Mouse (Mus musculus): ENCODE measurements around the gene Hoxa6. TPM values are rescaled to one million over a fixed set of nuclear protein-coding genes. Genes with fewer than 3 reads are reported as not detected.

The Hoxa6 gene
- polyA plus RNA-seq, 1 experiment from 2014 or later: not detected

DNA sequence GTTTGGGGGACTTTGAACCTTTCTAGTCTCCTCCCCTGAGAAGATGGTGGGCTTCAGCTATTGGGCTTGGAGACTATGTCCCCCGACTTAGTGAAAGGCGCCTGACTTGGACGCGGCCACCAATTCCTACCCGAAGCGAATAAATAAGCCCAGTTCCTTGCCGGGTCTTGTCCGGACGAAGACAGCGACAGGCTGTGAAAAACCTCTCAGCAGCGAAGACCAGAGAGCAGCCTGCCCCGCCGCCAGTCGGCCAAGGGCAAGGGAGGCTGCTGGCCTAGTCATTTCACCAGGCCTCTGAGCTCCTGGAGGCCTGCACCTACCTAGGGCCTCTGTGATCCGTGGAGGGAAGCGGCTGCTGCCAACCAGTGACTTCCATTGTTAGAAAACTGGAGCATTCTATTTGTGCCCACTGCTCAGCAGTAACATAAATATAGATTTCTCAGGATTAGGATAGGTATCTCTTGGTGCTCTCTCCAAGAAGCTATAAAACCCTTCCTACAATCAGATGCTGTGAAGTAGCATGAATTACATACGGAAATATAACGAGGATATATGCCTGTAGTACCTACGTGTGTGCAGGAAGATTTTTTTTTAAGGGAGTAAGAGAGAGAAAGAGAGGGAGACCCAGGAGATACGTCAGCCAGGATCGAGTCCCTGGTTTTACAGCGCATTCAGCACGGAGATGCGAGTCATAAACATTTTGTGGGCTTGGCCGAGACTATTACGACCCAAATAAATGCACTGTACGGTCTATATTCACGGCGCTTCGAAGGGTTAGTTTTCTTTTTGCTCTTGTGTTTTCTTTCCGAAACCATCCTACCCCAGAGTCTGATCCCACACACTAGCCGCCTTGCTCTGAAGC, 11.7 kb upstream of the Hoxa6 start:
- Histone ChIP-seq H3K4me1 (peaks cover 26% of the 10 kb centered on the region), H3K36me3 (replicated peaks) (no peaks in the 10 kb centered on the region), H3K27me3 (ENCODE audit: poor library complexity, severe bottlenecking) (peaks cover 100% of the 10 kb centered on the region), H3K27ac (no peak overlapping the region), H3K9me3 (no peaks in the 10 kb centered on the region), H3K4me3 (no peak overlapping the region)
- 10% methylated on average over 32 of the region's 32 CpGs for WGBS
- no peak for DNase-seq (ENCODE audit: extremely low spot score, low spot score)

DNA sequence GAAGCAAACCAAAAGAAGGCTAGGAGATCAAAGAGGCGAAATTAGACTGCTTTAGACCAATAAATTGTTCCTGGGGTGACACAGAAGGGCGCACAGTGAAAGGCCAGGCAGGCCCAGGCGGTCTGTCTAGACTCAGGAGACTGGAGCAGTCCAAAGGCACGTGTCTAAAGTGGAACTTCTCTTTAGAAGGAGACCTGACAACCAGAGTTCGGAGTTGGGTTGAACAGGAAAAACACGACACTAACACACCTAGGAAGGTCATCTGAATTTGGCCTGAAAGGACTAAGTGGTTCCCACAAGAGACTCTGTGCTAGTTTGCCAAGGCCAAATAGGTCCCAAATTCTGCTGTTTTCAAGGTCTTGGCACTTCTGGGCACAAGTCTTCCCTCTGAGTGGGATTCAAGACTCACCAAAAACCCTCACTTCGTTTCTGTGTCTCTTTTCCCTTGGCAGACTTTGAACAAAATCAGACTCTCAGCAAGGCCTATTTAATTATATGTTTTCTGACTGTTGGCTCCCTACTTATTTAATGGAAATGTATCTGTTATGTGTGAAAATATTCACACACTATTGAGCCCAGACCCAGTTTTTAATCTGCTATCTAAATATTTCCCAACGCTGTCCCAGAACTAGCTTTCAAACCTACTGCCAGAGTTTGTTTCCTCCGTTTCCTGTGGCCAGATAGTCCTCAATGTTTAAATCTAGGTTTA, 10.9 kb upstream of the Hoxa6 start:
- Histone ChIP-seq H3K27me3 (ENCODE audit: poor library complexity, severe bottlenecking) (peaks cover 100% of the 10 kb centered on the region), H3K9me3 (no peaks in the 10 kb centered on the region), H3K36me3 (replicated peaks) (no peaks in the 10 kb centered on the region), H3K4me1 (peaks cover 26% of the 10 kb centered on the region), H3K27ac (no peak overlapping the region), H3K4me3 (no peak overlapping the region)
- 19% methylated on average over 9 of the region's 9 CpGs for WGBS
- no peak for DNase-seq (ENCODE audit: extremely low spot score, low spot score)

DNA sequence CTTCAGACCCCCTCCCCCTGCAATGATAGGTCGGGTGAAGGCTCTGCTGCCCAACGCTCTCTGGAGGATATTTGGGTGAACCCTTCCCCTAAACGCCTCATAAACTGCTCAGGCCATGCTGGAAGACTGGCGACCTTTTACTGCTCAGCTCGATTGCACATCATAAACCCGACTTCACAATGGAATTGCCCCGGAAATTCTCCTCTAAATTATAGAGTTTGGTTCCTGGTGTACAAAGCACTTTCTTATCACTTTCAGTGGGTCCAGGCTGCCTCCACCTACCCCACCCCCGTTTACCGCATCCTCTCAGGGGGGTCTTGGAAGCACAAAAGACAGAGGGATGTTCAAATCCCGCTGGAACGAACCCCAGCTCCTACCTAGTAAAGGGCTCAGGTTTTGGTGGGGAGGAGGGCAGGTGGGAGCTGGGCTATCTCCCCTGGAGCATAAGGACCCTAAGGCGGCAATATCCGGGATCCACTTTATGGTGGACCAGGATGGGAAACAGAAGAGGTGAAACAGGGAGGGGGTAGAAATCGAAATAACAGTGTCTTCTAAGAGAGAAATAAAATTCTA, 10.2 kb upstream of the Hoxa6 start:
- Histone ChIP-seq H3K9me3 (no peaks in the 10 kb centered on the region), H3K27ac (no peak overlapping the region), H3K4me1 (peaks cover 26% of the 10 kb centered on the region), H3K36me3 (replicated peaks) (no peaks in the 10 kb centered on the region), H3K27me3 (ENCODE audit: poor library complexity, severe bottlenecking) (peaks cover 100% of the 10 kb centered on the region), H3K4me3 (no peak overlapping the region)
- 5% methylated on average over 14 of the region's 14 CpGs for WGBS
- no peak for DNase-seq (ENCODE audit: extremely low spot score, low spot score)

DNA sequence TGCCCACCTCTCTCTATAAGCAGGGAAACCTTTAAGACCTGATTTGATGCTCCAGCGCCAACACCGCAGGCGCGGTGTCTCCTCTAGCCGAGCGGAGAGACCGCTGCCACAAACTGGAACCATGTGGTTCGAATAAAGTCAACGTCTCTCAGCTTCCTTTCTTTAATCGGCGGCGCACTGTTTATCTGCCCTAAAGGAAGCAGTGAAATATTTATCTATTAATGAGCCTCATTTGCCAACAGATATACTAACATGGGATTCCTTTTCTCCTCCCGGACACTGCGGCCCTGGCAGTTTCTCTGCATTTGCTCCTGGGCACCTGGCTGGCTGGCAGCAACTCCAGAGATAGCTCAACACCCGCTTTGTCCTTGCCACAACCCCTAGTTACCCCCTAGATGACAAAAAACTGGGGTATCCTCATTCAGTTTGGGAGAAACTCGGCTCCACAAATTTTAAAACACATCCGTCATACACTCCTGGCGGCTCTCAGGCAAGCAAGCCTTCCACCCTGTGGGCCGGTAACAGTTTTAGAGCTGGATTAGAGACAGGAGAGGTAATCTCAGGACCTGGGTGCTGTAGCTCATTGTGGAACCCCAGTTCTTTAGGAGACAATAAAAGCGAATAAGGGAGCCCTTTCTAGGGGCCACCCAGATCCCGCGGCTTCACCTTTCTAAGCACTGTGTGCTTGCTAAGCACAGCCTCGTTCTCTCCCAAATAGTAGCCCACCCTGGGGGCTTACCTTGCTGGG, 9.5 kb upstream of the Hoxa6 start:
- Histone ChIP-seq H3K36me3 (replicated peaks) (no peaks in the 10 kb centered on the region), H3K4me3 (peak overlapping the region; percentile 42), H3K27me3 (ENCODE audit: poor library complexity, severe bottlenecking) (peaks cover 100% of the 10 kb centered on the region), H3K9me3 (no peaks in the 10 kb centered on the region), H3K4me1 (peaks cover 27% of the 10 kb centered on the region), H3K27ac (no peak overlapping the region)
- 3% methylated on average over 23 of the region's 23 CpGs for WGBS
- no peak for DNase-seq (ENCODE audit: extremely low spot score, low spot score)

DNA sequence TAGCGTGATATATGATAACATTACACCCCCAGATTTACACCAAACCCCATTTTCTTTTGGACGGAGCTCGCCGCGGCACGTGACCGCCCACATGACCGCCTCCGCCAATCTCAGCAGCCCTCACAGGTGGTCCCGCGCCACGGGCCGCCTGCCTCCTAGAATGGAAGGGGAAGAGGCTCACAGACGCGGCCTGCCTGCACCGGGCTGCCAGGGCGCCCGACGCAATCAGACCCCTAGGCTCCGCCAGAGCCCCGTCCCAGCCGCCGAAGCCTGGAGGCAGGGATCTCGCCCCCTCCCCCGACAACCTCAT, 8.9 kb upstream of the Hoxa6 start:
- DNase-seq (ENCODE audit: extremely low spot score, low spot score): peak; percentile 76
- peaks cover 100% of the 10 kb centered on the region for H3K27me3 ChIP-seq (ENCODE audit: poor library complexity, severe bottlenecking)
- peak overlapping the region; percentile 42 for H3K4me3 ChIP-seq
- H3K9me3 ChIP-seq: no peaks in the 10 kb centered on the region
- H3K36me3 ChIP-seq (replicated peaks): no peaks in the 10 kb centered on the region
- no peak overlapping the region for H3K27ac ChIP-seq
- WGBS: under 1% methylated on average over 25 of the region's 25 CpGs
- peaks cover 30% of the 10 kb centered on the region for H3K4me1 ChIP-seq

DNA sequence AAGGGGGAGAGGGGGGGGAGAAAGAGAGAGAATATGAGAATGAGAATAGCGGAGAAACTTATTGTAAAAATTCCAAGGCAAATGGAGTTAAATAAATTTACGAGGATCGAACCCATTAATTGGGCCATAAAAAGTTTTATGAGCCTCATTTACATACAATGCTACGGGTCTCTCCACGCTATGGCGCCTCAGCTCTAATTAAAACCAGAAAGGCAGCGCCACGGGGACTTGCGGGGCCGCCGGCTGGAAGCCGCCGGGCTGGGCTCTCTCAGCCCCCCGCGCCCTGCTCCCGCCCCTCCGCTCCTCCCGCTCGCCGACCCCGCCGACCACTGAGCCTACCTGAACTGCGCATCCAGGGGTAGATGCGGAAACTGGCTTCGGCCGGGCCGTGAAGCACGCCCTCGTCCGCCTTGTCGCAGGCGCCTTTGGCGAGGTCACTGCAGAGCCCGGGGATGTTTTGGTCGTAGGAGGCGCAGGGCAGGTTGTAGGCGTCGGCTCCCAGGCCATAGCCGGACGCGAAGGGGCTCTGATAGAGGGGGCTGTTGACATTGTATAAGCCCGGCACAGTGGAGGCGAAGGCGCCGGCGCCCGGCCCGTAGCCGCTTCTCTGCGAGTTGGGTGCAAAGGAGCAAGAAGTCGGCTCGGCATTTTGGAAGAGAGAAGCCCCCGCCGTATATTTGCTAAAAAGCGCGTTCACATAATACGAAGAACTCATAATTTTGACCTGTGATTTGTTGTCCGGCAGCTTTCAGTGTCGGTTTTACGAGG, 8.4 kb upstream of the Hoxa6 start:
- no peak for DNase-seq (ENCODE audit: extremely low spot score, low spot score)
- Histone ChIP-seq H3K27me3 (ENCODE audit: poor library complexity, severe bottlenecking) (peaks cover 100% of the 10 kb centered on the region), H3K4me3 (peak overlapping the region; percentile 42), H3K9me3 (no peaks in the 10 kb centered on the region), H3K27ac (no peak overlapping the region), H3K4me1 (peaks cover 28% of the 10 kb centered on the region), H3K36me3 (replicated peaks) (no peaks in the 10 kb centered on the region)
- WGBS: 2% methylated on average over 60 of the region's 60 CpGs

DNA sequence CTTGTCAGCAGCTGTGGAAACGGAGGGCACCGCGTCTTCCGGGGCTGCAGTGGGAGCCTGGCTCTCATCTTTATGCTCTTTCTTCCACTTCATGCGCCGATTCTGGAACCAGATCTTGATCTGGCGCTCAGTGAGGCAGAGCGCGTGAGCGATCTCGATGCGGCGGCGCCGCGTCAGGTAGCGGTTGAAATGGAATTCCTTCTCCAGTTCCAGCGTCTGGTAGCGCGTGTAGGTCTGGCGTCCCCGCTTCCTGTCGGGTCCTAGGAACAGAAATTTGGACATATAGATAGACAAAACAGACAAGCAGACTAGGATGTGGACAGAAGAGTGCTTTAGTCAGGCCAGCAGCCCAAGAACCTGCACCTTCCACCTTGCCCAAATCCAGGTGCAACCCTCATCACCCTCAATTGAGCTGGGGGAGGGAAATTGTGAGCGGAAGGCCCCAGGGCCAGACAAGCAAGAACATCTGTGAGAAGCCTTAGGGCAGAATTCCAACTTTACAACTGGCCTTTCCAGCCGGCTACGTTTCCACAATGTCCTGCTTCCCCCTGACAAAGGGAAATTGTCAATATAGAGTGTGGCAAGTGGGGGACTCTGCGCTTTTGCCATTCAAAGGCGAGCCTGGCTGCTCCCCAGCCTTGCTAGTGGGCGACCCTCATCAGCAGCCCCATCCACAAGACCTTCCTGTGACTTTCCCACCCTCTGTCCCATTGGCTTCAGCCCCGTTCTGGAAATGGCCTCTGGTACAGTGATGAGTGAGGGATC, 7.4 kb upstream of the Hoxa6 start:
- Histone ChIP-seq H3K4me3 (no peak overlapping the region), H3K36me3 (replicated peaks) (no peaks in the 10 kb centered on the region), H3K27me3 (ENCODE audit: poor library complexity, severe bottlenecking) (peaks cover 100% of the 10 kb centered on the region), H3K4me1 (peaks cover 26% of the 10 kb centered on the region), H3K27ac (no peak overlapping the region), H3K9me3 (no peaks in the 10 kb centered on the region)
- 2% methylated on average over 30 of the region's 30 CpGs for WGBS
- no peak for DNase-seq (ENCODE audit: extremely low spot score, low spot score)

DNA sequence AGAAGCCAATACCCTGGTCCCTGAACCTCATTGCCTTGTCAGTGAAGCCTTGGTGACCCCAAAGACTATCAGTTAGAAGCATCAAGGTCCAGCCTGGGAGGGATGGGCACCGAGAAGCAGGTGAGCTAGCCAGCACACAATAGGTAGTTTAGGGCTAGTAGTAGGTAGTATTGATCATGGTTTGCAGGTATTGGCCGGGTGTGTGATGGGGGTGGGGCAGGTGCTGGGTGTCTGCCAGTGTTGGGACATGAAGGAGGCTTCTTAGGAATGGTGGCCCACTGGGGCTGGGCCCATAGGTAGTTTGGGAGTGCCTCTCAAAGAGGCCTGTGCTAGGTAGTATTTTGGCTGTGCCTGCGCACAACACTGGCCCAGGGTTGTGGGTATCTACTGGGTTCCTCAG, 6.5 kb upstream of the Hoxa6 start:
- no peak overlapping the region for H3K27ac ChIP-seq
- WGBS: 14% methylated on average over 3 of the region's 3 CpGs
- H3K9me3 ChIP-seq: no peaks in the 10 kb centered on the region
- no peaks in the 10 kb centered on the region for H3K36me3 ChIP-seq (replicated peaks)
- no peak overlapping the region for H3K4me3 ChIP-seq
- H3K4me1 ChIP-seq: peaks cover 26% of the 10 kb centered on the region
- DNase-seq (ENCODE audit: extremely low spot score, low spot score): no peak
- peaks cover 100% of the 10 kb centered on the region for H3K27me3 ChIP-seq (ENCODE audit: poor library complexity, severe bottlenecking)

DNA sequence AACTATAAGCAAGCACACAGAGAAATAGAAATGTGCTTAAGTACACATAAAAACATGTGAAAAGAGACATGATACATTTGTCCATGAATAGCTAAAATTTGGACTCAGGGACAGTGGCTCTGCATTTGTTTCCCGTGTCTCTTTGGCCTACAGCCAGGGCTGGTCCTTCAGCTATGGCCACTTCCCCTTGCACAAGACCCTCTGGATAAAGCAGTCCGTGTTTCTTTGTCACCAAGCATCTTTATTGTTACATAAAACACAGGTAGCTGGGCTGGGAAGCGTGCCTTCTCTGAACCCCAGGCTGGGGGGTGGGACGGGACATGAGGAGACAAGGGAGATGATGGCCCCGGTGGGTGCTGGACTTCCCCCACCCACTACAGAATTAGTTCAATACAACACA, 5.7 kb upstream of the Hoxa6 start:
- Histone ChIP-seq H3K36me3 (replicated peaks) (no peaks in the 10 kb centered on the region), H3K4me1 (peaks cover 26% of the 10 kb centered on the region), H3K4me3 (no peak overlapping the region), H3K27ac (no peak overlapping the region), H3K27me3 (ENCODE audit: poor library complexity, severe bottlenecking) (peaks cover 100% of the 10 kb centered on the region), H3K9me3 (no peaks in the 10 kb centered on the region)
- DNase-seq (ENCODE audit: extremely low spot score, low spot score): no peak
- 10% methylated on average over 5 of the region's 5 CpGs for WGBS

DNA sequence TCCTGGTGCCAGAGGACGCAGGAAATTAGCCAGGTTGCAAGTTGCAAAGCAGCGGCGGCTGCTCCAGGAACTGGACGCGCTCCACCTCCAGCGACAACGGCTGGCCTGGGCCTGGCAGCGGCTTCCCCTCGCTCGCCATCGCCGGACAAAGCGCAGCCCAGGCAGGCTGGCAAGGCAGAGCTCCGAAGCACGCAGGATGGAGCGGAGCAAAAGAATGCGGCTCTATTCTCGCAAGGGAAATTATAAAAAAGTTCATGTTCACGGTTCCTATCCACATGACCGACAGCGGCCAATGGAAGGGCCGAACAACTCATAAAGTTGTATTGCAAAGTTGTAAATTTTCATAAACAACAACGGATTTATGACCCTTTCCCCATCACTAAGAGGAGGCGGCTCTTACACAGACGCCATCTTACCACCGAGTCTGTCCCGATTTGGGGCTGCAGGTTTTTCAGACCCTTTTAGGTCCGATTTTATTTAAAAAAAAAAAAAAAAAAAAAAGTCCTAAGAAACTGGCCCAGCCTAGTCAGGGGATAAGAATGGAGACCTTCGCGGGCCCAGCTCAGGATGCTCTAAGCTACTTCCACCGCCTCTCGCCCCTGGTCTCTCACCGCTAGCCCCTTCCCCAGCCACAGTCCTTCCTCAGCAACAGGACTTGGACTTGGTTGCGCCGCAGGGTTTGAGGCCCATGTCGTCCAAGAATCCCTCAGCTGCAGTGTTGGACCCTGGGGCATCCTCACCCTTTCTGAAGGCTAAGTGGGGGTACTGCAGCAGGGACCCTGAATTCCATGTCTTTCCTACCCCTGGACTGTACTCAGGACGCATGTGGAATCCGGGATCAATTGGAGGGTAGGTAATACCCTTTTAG, 4.8 kb upstream of the Hoxa6 start, which contains the start of the genes Hoxa3 and Gm28308:
TSS of gene Hoxa3 (minus strand) at position 218 of the 868 bp plus-strand sequence.
TSS of gene Gm28308 (minus strand) at position 221 of the 868 bp plus-strand sequence.
- Histone ChIP-seq H3K36me3 (replicated peaks) (no peaks in the 10 kb centered on the region), H3K27me3 (ENCODE audit: poor library complexity, severe bottlenecking) (peaks cover 100% of the 10 kb centered on the region), H3K4me3 (no peak within 1 kb of the TSS), H3K9me3 (no peaks in the 10 kb centered on the region), H3K4me1 (peaks cover 32% of the 10 kb centered on the region), H3K27ac (no peak within 1 kb of the TSS)
- DNase-seq (ENCODE audit: extremely low spot score, low spot score): no peak
- WGBS: 2% methylated on average over 38 of the region's 38 CpGs
